ENCODE assay signal across 16 mouse cellular contexts in the genomic region with DNA sequence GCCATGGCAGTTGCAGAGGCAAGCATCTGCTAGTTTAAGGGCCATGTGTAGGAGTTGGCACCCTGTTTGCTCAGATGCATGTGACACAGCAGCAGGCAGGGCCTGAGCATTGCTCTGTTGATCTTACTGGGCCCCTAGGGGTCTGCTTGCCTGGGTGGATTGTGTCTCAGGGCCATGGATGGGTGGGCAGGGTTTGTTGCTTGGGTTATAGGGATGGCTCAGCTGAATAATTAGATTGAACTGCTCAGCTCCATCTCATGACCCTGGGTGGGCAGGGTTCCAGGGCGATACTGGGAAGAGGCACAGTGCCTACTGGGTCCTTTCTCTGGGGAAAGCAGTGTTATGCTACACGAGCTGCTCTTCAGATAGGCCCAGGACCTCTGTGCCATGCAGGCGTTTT.
DNase-seq lines count a peak whose midpoint lies in the region; ATAC-seq and TF ChIP-seq lines count a peak whose summit lies in the region.
"Had no signal": no experiment of that assay in that cellular context is flagged by ENCODE, and none has a peak within 500 bp of the region (broad histone marks: within the 10 kb centered on the region; RNA-seq: fewer than 3 reads in every experiment).

No protein-coding gene starts in this region.

- DNase-seq in forebrain, embryonic 10.5 days (ENCODE audit: extremely low spot score, low spot score) = no peak
- no peak for DNase-seq in forebrain, embryonic 11.5 days (ENCODE audit: low spot score)
- no peak for DNase-seq in kidney, adult 9 months
- peak; percentile 7 for DNase-seq in Patski (ENCODE audit: low read depth, low spot score)
- no peak for DNase-seq in midbrain, embryonic 14.5 days
- no peak for DNase-seq in embryo, embryonic 11 days
- no peak for DNase-seq in layer of hippocampus, adult 18-20 months (ENCODE audit: low spot score in 2 of 2)
- DNase-seq: cerebellum, adult 11-12 months; gastrocnemius, adult 2 months; heart, adult 18-20 months had no signal

- CTCF ChIA-PET in Patski (lab: Charles Lee) = no interaction called here

- H3K4me3 ChIP-seq in forebrain, embryonic 10.5 days = no peak overlapping the region
- H3K4me3 ChIP-seq in forebrain, embryonic 11.5 days (ENCODE audit: low read depth, low read length) = no peak overlapping the region
- no peak overlapping the region for H3K4me3 ChIP-seq in kidney, embryonic 16.5 days (ENCODE audit: low read length)
- no peak overlapping the region for H3K4me3 ChIP-seq in midbrain, embryonic 14.5 days (replicated peaks; ENCODE audit: low read depth, low read length)
- H3K4me3 ChIP-seq: forebrain, embryonic 15.5 days; gastrocnemius, adult 2 months; intestine, embryonic 15.5 days; lung, embryonic 15.5 days had no signal

- TF ChIP-seq CTCF in Patski (IDR thresholded peaks at IDR 0.05) = no peak

- H3K4me2 ChIP-seq in forebrain, embryonic 11.5 days (ENCODE audit: low read depth, low read length, severe bottlenecking) = no peak overlapping the region
- no peak overlapping the region for H3K4me2 ChIP-seq in kidney, embryonic 16.5 days (replicated peaks; ENCODE audit: low read depth, low read length)
- H3K4me2 ChIP-seq in midbrain, embryonic 14.5 days (ENCODE audit: low read length) = no peak overlapping the region
- H3K4me2 ChIP-seq: forebrain, embryonic 15.5 days; intestine, embryonic 15.5 days; liver, embryonic 11.5 days; lung, embryonic 15.5 days had no signal

- peaks cover 13% of the 10 kb centered on the region; the same call in 1 of the 2 replicates for H3K4me1 ChIP-seq in forebrain, embryonic 10.5 days
- 0 out of 2 replicates have a peak, but pooled peaks cover under 1% of the 10 kb centered on the region for H3K4me1 ChIP-seq in forebrain, embryonic 11.5 days (replicated peaks; ENCODE audit: control insufficient read depth, insufficient read depth, low read length)
- H3K4me1 ChIP-seq in kidney, embryonic 16.5 days (ENCODE audit: insufficient read depth, low read length) = 0 out of 2 replicates have a peak, but pooled peaks cover 10% of the 10 kb centered on the region
- peaks cover 2% of the 10 kb centered on the region; the same call in 1 of the 2 replicates for H3K4me1 ChIP-seq in midbrain, embryonic 14.5 days (ENCODE audit: control insufficient read depth, insufficient read depth, low read length)
- H3K4me1 ChIP-seq: intestine, embryonic 15.5 days; lung, embryonic 15.5 days had no signal

- no peaks in the 10 kb centered on the region for H3K36me3 ChIP-seq in forebrain, embryonic 10.5 days (replicated peaks)
- H3K36me3 ChIP-seq in forebrain, embryonic 11.5 days (ENCODE audit: control insufficient read depth, insufficient read depth, low read length) = no peaks in the 10 kb centered on the region
- H3K36me3 ChIP-seq in kidney, embryonic 16.5 days (ENCODE audit: insufficient read depth, low read length) = no peaks in the 10 kb centered on the region
- H3K36me3 ChIP-seq in midbrain, embryonic 14.5 days (ENCODE audit: control insufficient read depth, insufficient read depth, low read length) = no peaks in the 10 kb centered on the region
- H3K36me3 ChIP-seq: forebrain, embryonic 15.5 days; intestine, embryonic 15.5 days; lung, embryonic 15.5 days had no signal

- peaks cover 22% of the 10 kb centered on the region for H3K27me3 ChIP-seq in forebrain, embryonic 10.5 days (ENCODE audit: poor library complexity, severe bottlenecking)
- H3K27me3 ChIP-seq in forebrain, embryonic 11.5 days (ENCODE audit: control insufficient read depth, insufficient read depth, low read length) = peaks cover 2% of the 10 kb centered on the region; the same call in 1 of the 2 replicates
- no peaks in the 10 kb centered on the region for H3K27me3 ChIP-seq in kidney, embryonic 16.5 days (ENCODE audit: insufficient read depth, low read length)
- no peaks in the 10 kb centered on the region for H3K27me3 ChIP-seq in Patski
- H3K27me3 ChIP-seq in midbrain, embryonic 14.5 days (ENCODE audit: control insufficient read depth, insufficient read depth, low read length) = no peaks in the 10 kb centered on the region
- H3K27me3 ChIP-seq: forebrain, embryonic 15.5 days; intestine, embryonic 15.5 days; lung, embryonic 15.5 days had no signal

- no peaks in the 10 kb centered on the region for H3K9me3 ChIP-seq in forebrain, embryonic 10.5 days
- H3K9me3 ChIP-seq in forebrain, embryonic 11.5 days (ENCODE audit: control insufficient read depth, low read length) = no peaks in the 10 kb centered on the region
- no peaks in the 10 kb centered on the region for H3K9me3 ChIP-seq in kidney, embryonic 16.5 days (ENCODE audit: low read length)
- no peaks in the 10 kb centered on the region for H3K9me3 ChIP-seq in midbrain, embryonic 14.5 days (ENCODE audit: control insufficient read depth, low read length)
- H3K9me3 ChIP-seq: forebrain, embryonic 15.5 days; intestine, embryonic 15.5 days; lung, embryonic 15.5 days had no signal

- 0 out of 2 replicates have a peak overlapping the region, but pooled peaks have one; percentile 26 for H3K27ac ChIP-seq in forebrain, embryonic 10.5 days
- no peak overlapping the region for H3K27ac ChIP-seq in forebrain, embryonic 11.5 days (ENCODE audit: low read depth, low read length)
- peak overlapping the region; percentile 30; the same call in 1 of the 2 replicates for H3K27ac ChIP-seq in kidney, embryonic 16.5 days (ENCODE audit: low read length)
- peak overlapping the region; percentile 55 for H3K27ac ChIP-seq in midbrain, embryonic 14.5 days (replicated peaks; ENCODE audit: low read depth, low read length)
- H3K27ac ChIP-seq: forebrain, embryonic 15.5 days; gastrocnemius, adult 2 months; intestine, embryonic 15.5 days; lung, embryonic 15.5 days; stomach, postnatal 0 days had no signal

- in situ Hi-C loops in Patski (cut with MboI; ENCODE audit: low pct_unique_long_range_greater_than_20kb) = no loop called here

- POLR2A ChIA-PET in Patski (lab: Charles Lee) = no interaction called here

- WGBS in forebrain, embryonic 10.5 days = 69% methylated on average over 3 of the region's 3 CpGs
- 76% methylated on average over 3 of the region's 3 CpGs for WGBS in forebrain, embryonic 11.5 days
- WGBS in kidney, embryonic 16.5 days = 51% methylated on average over 3 of the region's 3 CpGs
- whole genome bisulfite sequencing in midbrain, embryonic 14.5 days = 71% methylated on average over 3 of the region's 3 CpGs

- no peak overlapping the region for H3K9ac ChIP-seq in forebrain, embryonic 11.5 days (ENCODE audit: low read length)
- H3K9ac ChIP-seq in kidney, embryonic 16.5 days (replicated peaks; ENCODE audit: low read length) = no peak overlapping the region
- no peak overlapping the region for H3K9ac ChIP-seq in midbrain, embryonic 14.5 days (replicated peaks; ENCODE audit: low read length)
- H3K9ac ChIP-seq: forebrain, embryonic 15.5 days; intestine, embryonic 15.5 days; lung, embryonic 15.5 days had no signal

- ATAC-seq in forebrain, embryonic 11.5 days (replicated peaks; ENCODE audit: low FRiP score) = no peak
- ATAC-seq in kidney, embryonic 16.5 days (ENCODE audit: low FRiP score, low TSS enrichment) = peak; percentile 94
- peak; percentile 60 for ATAC-seq in Patski
- no peak for ATAC-seq in midbrain, embryonic 14.5 days (ENCODE audit: low FRiP score, low TSS enrichment)
- ATAC-seq: forebrain, embryonic 15.5 days; intestine, embryonic 15.5 days had no signal

Comparison
In these comparisons a context has a peak if more than half of its experiments do, and no peak if none do; other contexts are left out.
1. ATAC-seq: peak in kidney, embryonic 16.5 days (single experiment) and Patski (single experiment); none in forebrain, embryonic 11.5 days (single experiment) and midbrain, embryonic 14.5 days (single experiment).